Mouse (Mus musculus): Measurements from ENCODE around the gene Tm4sf5. TPM values are rescaled to one million over a fixed set of nuclear protein-coding genes. Genes with fewer than 3 reads are reported as not detected.
"Not testable (repeated sequence)": the region's sequence is repeated elsewhere in the genome, so short reads cannot be mapped to it uniquely, and the experiment has no call there.

Tm4sf5 gene
- polyA plus RNA-seq, 1 experiment from 2014 or later: 38.6 TPM

- no peak overlapping the region for H3K9ac ChIP-seq (replicated peaks; ENCODE audit: low read depth, low read length)
- no peaks in the 10 kb centered on the region for H3K27me3 ChIP-seq (ENCODE audit: control insufficient read depth, insufficient read depth, low read length)
- no peak overlapping the region for H3K27ac ChIP-seq (ENCODE audit: low read length)
- no peak for ATAC-seq (ENCODE audit: insufficient number of reproducible peaks, insufficient read depth, low FRiP score, low read depth)
- H3K4me3 ChIP-seq (ENCODE audit: low read depth, low read length): no peak overlapping the region
- H3K9me3 ChIP-seq (ENCODE audit: control insufficient read depth, low read depth, low read length): no peaks in the 10 kb centered on the region
- H3K4me1 ChIP-seq (ENCODE audit: control insufficient read depth, insufficient read depth, low read length): peaks cover 9% of the 10 kb centered on the region; the same call in 1 of the 2 replicates
- H3K36me3 ChIP-seq (ENCODE audit: control insufficient read depth, insufficient read depth, low read length): no peaks in the 10 kb centered on the region
- WGBS: 94% methylated on average over 3 of the region's 3 CpGs
- H3K4me2 ChIP-seq (replicated peaks; ENCODE audit: low read depth, low read length): no peak overlapping the region
These were observed 35.3 kb upstream of the Tm4sf5 start for GRCm38 (mm10) chr11:70469764-70470163.

GRCm38 (mm10) chr11:70472716-70473115, 32.3 kb upstream of the Tm4sf5 start:
- Histone ChIP-seq H3K36me3 (ENCODE audit: control insufficient read depth, insufficient read depth, low read length) (no peaks in the 10 kb centered on the region), H3K4me3 (ENCODE audit: low read depth, low read length) (no peak overlapping the region), H3K27me3 (ENCODE audit: control insufficient read depth, insufficient read depth, low read length) (no peaks in the 10 kb centered on the region), H3K27ac (ENCODE audit: low read length) (no peak overlapping the region), H3K4me1 (ENCODE audit: control insufficient read depth, insufficient read depth, low read length) (no peaks in the 10 kb centered on the region), H3K4me2 (replicated peaks; ENCODE audit: low read depth, low read length) (no peak overlapping the region), H3K9ac (replicated peaks; ENCODE audit: low read depth, low read length) (no peak overlapping the region), H3K9me3 (ENCODE audit: control insufficient read depth, low read depth, low read length) (no peaks in the 10 kb centered on the region)
- no peak for ATAC-seq (ENCODE audit: insufficient number of reproducible peaks, insufficient read depth, low FRiP score, low read depth)

- WGBS: 89% methylated on average over 5 of the region's 5 CpGs
- H3K4me3 ChIP-seq (ENCODE audit: low read depth, low read length); H3K36me3 ChIP-seq (ENCODE audit: control insufficient read depth, insufficient read depth, low read length); H3K4me2 ChIP-seq (replicated peaks; ENCODE audit: low read depth, low read length); H3K9ac ChIP-seq (replicated peaks; ENCODE audit: low read depth, low read length); H3K27me3 ChIP-seq (ENCODE audit: control insufficient read depth, insufficient read depth, low read length); H3K27ac ChIP-seq (ENCODE audit: low read length); ATAC-seq (ENCODE audit: insufficient number of reproducible peaks, insufficient read depth, low FRiP score, low read depth); H3K4me1 ChIP-seq (ENCODE audit: control insufficient read depth, insufficient read depth, low read length); H3K9me3 ChIP-seq (ENCODE audit: control insufficient read depth, low read depth, low read length): not testable (repeated sequence)
These were observed 31.8 kb upstream of the Tm4sf5 start for GRCm38 (mm10) chr11:70473291-70473690.

GRCm38 (mm10) chr11:70474872-70475534, 30.0 kb upstream of the Tm4sf5 start:
- no peaks in the 10 kb centered on the region for H3K36me3 ChIP-seq (ENCODE audit: control insufficient read depth, insufficient read depth, low read length)
- H3K4me3 ChIP-seq (ENCODE audit: low read depth, low read length): no peak overlapping the region
- H3K27me3 ChIP-seq (ENCODE audit: control insufficient read depth, insufficient read depth, low read length): no peaks in the 10 kb centered on the region
- no peak overlapping the region for H3K4me2 ChIP-seq (replicated peaks; ENCODE audit: low read depth, low read length)
- ATAC-seq (ENCODE audit: insufficient number of reproducible peaks, insufficient read depth, low FRiP score, low read depth): no peak
- WGBS: 53% methylated on average over 12 of the region's 12 CpGs
- H3K9ac ChIP-seq (replicated peaks; ENCODE audit: low read depth, low read length): no peak overlapping the region
- no peaks in the 10 kb centered on the region for H3K4me1 ChIP-seq (ENCODE audit: control insufficient read depth, insufficient read depth, low read length)
- no peak overlapping the region for H3K27ac ChIP-seq (ENCODE audit: low read length)
- H3K9me3 ChIP-seq (ENCODE audit: control insufficient read depth, low read depth, low read length): no peaks in the 10 kb centered on the region

GRCm38 (mm10) chr11:70485498-70485897, 19.5 kb upstream of the Tm4sf5 start:
- H3K9ac ChIP-seq (replicated peaks; ENCODE audit: low read depth, low read length): no peak overlapping the region
- no peak overlapping the region for H3K27ac ChIP-seq (ENCODE audit: low read length)
- H3K9me3 ChIP-seq (ENCODE audit: control insufficient read depth, low read depth, low read length): no peaks in the 10 kb centered on the region
- H3K4me3 ChIP-seq (ENCODE audit: low read depth, low read length): no peak overlapping the region
- 59% methylated on average over 2 of the region's 2 CpGs for WGBS
- no peaks in the 10 kb centered on the region for H3K36me3 ChIP-seq (ENCODE audit: control insufficient read depth, insufficient read depth, low read length)
- no peak for ATAC-seq (ENCODE audit: insufficient number of reproducible peaks, insufficient read depth, low FRiP score, low read depth)
- no peaks in the 10 kb centered on the region for H3K27me3 ChIP-seq (ENCODE audit: control insufficient read depth, insufficient read depth, low read length)
- no peak overlapping the region for H3K4me2 ChIP-seq (replicated peaks; ENCODE audit: low read depth, low read length)
- no peaks in the 10 kb centered on the region for H3K4me1 ChIP-seq (ENCODE audit: control insufficient read depth, insufficient read depth, low read length)

- H3K4me1 ChIP-seq (ENCODE audit: control insufficient read depth, insufficient read depth, low read length): no peaks in the 10 kb centered on the region
- WGBS: 40% methylated on average over 4 of the region's 4 CpGs
- no peak overlapping the region for H3K4me3 ChIP-seq (ENCODE audit: low read depth, low read length)
These were observed 17.2 kb upstream of the Tm4sf5 start for GRCm38 (mm10) chr11:70487816-70488215.

GRCm38 (mm10) chr11:70489138-70489537, 15.9 kb upstream of the Tm4sf5 start:
- Histone ChIP-seq H3K27me3 (ENCODE audit: control insufficient read depth, insufficient read depth, low read length) (no peaks in the 10 kb centered on the region), H3K4me1 (ENCODE audit: control insufficient read depth, insufficient read depth, low read length) (no peaks in the 10 kb centered on the region), H3K27ac (ENCODE audit: low read length) (no peak overlapping the region), H3K9me3 (ENCODE audit: control insufficient read depth, low read depth, low read length) (peaks cover 4% of the 10 kb centered on the region; the same call in 1 of the 2 replicates), H3K4me2 (replicated peaks; ENCODE audit: low read depth, low read length) (no peak overlapping the region), H3K9ac (replicated peaks; ENCODE audit: low read depth, low read length) (no peak overlapping the region), H3K36me3 (ENCODE audit: control insufficient read depth, insufficient read depth, low read length) (no peaks in the 10 kb centered on the region), H3K4me3 (ENCODE audit: low read depth, low read length) (no peak overlapping the region)
- no peak for ATAC-seq (ENCODE audit: insufficient number of reproducible peaks, insufficient read depth, low FRiP score, low read depth)
- WGBS: 85% methylated on average over 3 of the region's 3 CpGs

More at GRCm38 (mm10) chr11:70487816-70488215, 17.2 kb upstream of the Tm4sf5 start:
- Histone ChIP-seq H3K4me2 (replicated peaks; ENCODE audit: low read depth, low read length) (no peak overlapping the region), H3K9me3 (ENCODE audit: control insufficient read depth, low read depth, low read length) (peaks cover 4% of the 10 kb centered on the region; the same call in 1 of the 2 replicates), H3K27me3 (ENCODE audit: control insufficient read depth, insufficient read depth, low read length) (no peaks in the 10 kb centered on the region), H3K36me3 (ENCODE audit: control insufficient read depth, insufficient read depth, low read length) (no peaks in the 10 kb centered on the region), H3K27ac (ENCODE audit: low read length) (no peak overlapping the region), H3K9ac (replicated peaks; ENCODE audit: low read depth, low read length) (no peak overlapping the region)
- ATAC-seq (ENCODE audit: insufficient number of reproducible peaks, insufficient read depth, low FRiP score, low read depth): no peak

- Histone ChIP-seq H3K27me3 (ENCODE audit: control insufficient read depth, insufficient read depth, low read length) (no peaks in the 10 kb centered on the region), H3K4me1 (ENCODE audit: control insufficient read depth, insufficient read depth, low read length) (no peaks in the 10 kb centered on the region), H3K36me3 (ENCODE audit: control insufficient read depth, insufficient read depth, low read length) (no peaks in the 10 kb centered on the region), H3K9me3 (ENCODE audit: control insufficient read depth, low read depth, low read length) (peaks cover 4% of the 10 kb centered on the region; the same call in 1 of the 2 replicates), H3K9ac (replicated peaks; ENCODE audit: low read depth, low read length) (no peak overlapping the region), H3K4me2 (replicated peaks; ENCODE audit: low read depth, low read length) (no peak overlapping the region), H3K27ac (ENCODE audit: low read length) (no peak overlapping the region), H3K4me3 (ENCODE audit: low read depth, low read length) (no peak overlapping the region)
- WGBS: 85% methylated on average over 6 of the region's 6 CpGs
- ATAC-seq (ENCODE audit: insufficient number of reproducible peaks, insufficient read depth, low FRiP score, low read depth): no peak
These were observed 15.4 kb upstream of the Tm4sf5 start for GRCm38 (mm10) chr11:70489684-70490083.
